8 mouse cellular contexts compared by ENCODE assay signal in genomic region chr5:62895326-62895725, GRCm38 (mm10).
DNase-seq lines count a peak whose midpoint lies in the region; ATAC-seq lines count a peak whose summit lies in the region.

No protein-coding gene starts in this region.

- DNase-seq in cerebellum, postnatal 14 days: peak; percentile 21 to 28
- no peak for DNase-seq in cerebellum, postnatal 25 days
- DNase-seq in spleen, postnatal 36 days (ENCODE audit: low spot score in 2 of 2): peak; percentile 29 to 47
- DNase-seq in spleen, adult 12 weeks (ENCODE audit: low spot score): no peak
- DNase-seq in lung, postnatal 14 days: peak; percentile 9
- peak; percentile 24 for DNase-seq in thymus, postnatal 25 days
- DNase-seq in urinary bladder, postnatal 25 days (ENCODE audit: low spot score): no peak

- peak; percentile 40; the same call in 1 of the 2 replicates for ATAC-seq in granulocyte monocyte progenitor cell, adult 5-6 weeks (replicated peaks; ENCODE audit: poor library complexity, severe bottlenecking)

Comparison
In these comparisons a context has a peak if more than half of its experiments do, and no peak if none do; other contexts are left out.
1. DNase-seq: peak in cerebellum, postnatal 14 days (2 of 2), spleen, postnatal 36 days (2 of 2), lung, postnatal 14 days (single experiment) and thymus, postnatal 25 days (single experiment); none in cerebellum, postnatal 25 days (0 of 2), spleen, adult 12 weeks (single experiment) and urinary bladder, postnatal 25 days (single experiment).